Mouse (Mus musculus): Measurements from ENCODE around the gene Rpap3. TPM values are rescaled to one million over a fixed set of nuclear protein-coding genes. Genes with fewer than 3 reads are reported as not detected.
A peak's percentile ranks its signal among the peaks of the same experiment; 100 is the strongest.

The Rpap3 gene
- total and polyA plus RNA-seq, 3 experiments, result 84.4 to 98.4 (median 85.7) TPM

DNA sequence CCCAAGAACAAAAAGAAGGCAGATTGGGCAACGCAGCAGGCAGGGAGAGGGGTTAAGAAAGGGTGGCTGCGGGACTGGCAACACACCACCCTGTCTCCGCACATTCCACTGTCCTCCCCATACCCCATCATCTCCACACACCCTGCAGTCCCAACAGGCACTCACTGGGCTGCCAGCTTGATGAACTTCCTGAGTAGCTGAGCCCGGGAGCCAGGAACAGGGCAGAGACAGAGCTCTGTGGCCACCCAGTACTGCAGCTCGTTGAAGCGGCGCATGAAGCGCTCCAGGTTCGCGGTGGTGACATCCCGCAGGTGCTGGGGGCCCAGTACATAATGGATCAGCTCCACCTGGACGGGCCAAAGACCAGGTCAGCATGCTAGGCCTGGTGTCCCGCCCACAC, 44.2 kb upstream of the Rpap3 start (continued):
- TF ChIP-seq USF1 (IDR thresholded peaks at IDR 0.05; ENCODE audit: low read depth, low read length) (no peak), ZMIZ1 (IDR thresholded peaks at IDR 0.05; ENCODE audit: low read depth, low read length) (no peak)

DNA sequence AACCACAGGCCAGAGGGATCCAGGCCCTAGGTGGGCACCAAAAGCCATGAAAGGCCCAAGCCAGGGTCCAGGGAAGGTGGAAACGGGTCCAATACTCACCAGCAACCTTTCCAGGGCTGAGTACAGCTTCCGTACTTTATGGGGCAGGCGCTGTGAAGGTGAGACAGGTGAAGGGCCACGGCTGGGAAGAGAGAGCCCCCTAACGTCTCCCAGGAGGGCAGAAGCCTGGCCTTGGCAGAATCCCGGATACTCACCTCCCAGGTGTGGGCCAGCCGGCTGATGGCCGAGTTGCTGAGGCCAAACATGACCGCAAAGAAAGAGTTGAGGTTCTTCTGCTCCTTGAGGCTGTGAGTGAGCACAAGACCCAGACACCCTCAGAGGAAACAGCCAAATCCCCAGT, 43.8 kb upstream of the Rpap3 start:
- H3K9ac ChIP-seq (ENCODE audit: control insufficient read depth, low read depth, low read length, poor library complexity, severe bottlenecking), result no peak overlapping the region
- no peaks in the 10 kb centered on the region for H3K27me3 ChIP-seq (ENCODE audit: control insufficient read depth in 1 of 2, insufficient read depth in 2 of 2, low read length in 2 of 2)
- TF ChIP-seq POLR2AphosphoS5 (IDR thresholded peaks at IDR 0.05; ENCODE audit: borderline replicate concordance, low read depth, low read length) (no peak), ZMIZ1 (IDR thresholded peaks at IDR 0.05; ENCODE audit: low read depth, low read length) (no peak), SIN3A (IDR thresholded peaks at IDR 0.05; ENCODE audit: low read length) (no peak), HCFC1 (IDR thresholded peaks at IDR 0.05; ENCODE audit: low read depth, low read length) (no peak), MAX (IDR thresholded peaks at IDR 0.05; ENCODE audit: low read length) (no peak), MEF2A (IDR thresholded peaks at IDR 0.05; ENCODE audit: extremely low read depth, insufficient replicate concordance, low read depth, low read length, poor library complexity, severe bottlenecking) (no peak), KAT2A (conservative IDR thresholded peaks at IDR 0.05; ENCODE audit: low read depth, low read length) (no peak), SMC3 (IDR thresholded peaks at IDR 0.05; ENCODE audit: low read depth, low read length) (no peak), ZC3H11A (IDR thresholded peaks at IDR 0.05; ENCODE audit: low read depth, low read length) (no peak), MYC (IDR thresholded peaks at IDR 0.05; ENCODE audit: low read depth, low read length) (no peak), RCOR1 (IDR thresholded peaks at IDR 0.05; ENCODE audit: low read depth, low read length) (no peak), TCF12 (IDR thresholded peaks at IDR 0.05; ENCODE audit: low read depth, low read length) (no peak), ZKSCAN1 (IDR thresholded peaks at IDR 0.05; ENCODE audit: low read depth, low read length) (no peak)
- no peak overlapping the region for H3K4me3 ChIP-seq (ENCODE audit: control insufficient read depth in 1 of 2, insufficient read depth in 1 of 2, low read depth in 2 of 2, low read length in 2 of 2)
- no peaks in the 10 kb centered on the region for H3K9me3 ChIP-seq (replicated peaks; ENCODE audit: insufficient read depth, low read length)
- DNase-seq (ENCODE audit: low read depth, low spot score), result no peak
- peaks cover 9 to 58% of the 10 kb centered on the region in 2 experiments for H3K4me1 ChIP-seq (ENCODE audit: control insufficient read depth in 1 of 2, insufficient read depth in 2 of 2, low read length in 2 of 2)
- no peak overlapping the region for H3K27ac ChIP-seq (ENCODE audit: control insufficient read depth, low read depth, low read length)
- H3K79me2 ChIP-seq (ENCODE audit: control insufficient read depth, insufficient read depth, low read length, poor library complexity), result no peaks in the 10 kb centered on the region; the same call in 1 of the 2 replicates
- H3K36me3 ChIP-seq (ENCODE audit: control insufficient read depth in 1 of 2, insufficient read depth in 2 of 2, low read length in 2 of 2), result peaks cover 0 to 37% of the 10 kb centered on the region in 2 experiments; a peak in 2 of 4 replicates

DNA sequence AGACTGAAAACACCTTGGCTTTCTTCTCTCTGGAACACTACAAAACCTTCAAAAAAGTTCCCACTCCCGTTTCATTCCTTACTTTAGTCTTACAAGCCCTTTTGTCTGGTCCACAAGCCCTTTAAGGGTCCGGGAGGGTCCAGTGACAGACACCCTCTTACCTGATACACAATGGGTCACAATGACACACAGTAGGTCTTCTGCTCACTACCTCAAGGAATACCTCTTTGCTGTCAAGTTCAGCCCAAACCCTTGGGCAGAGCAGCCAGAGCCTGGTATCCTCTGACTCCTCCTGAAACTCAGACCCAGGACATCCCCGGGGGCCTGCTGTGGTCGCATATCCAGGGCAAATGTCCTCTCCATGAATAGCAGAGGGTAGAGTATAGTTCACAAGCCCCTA, 43.3 kb upstream of the Rpap3 start:
- no peaks in the 10 kb centered on the region; the same call in 1 of the 2 replicates for H3K79me2 ChIP-seq (ENCODE audit: control insufficient read depth, insufficient read depth, low read length, poor library complexity)
- H3K4me1 ChIP-seq (ENCODE audit: control insufficient read depth in 1 of 2, insufficient read depth in 2 of 2, low read length in 2 of 2), result peaks cover 9 to 58% of the 10 kb centered on the region in 2 experiments
- peak overlapping the region; percentile 61 for H3K27ac ChIP-seq (ENCODE audit: control insufficient read depth, low read depth, low read length)
- H3K4me3 ChIP-seq (ENCODE audit: control insufficient read depth in 1 of 2, insufficient read depth in 1 of 2, low read depth in 2 of 2, low read length in 2 of 2), result no peak overlapping the region
- peaks cover 0 to 38% of the 10 kb centered on the region in 2 experiments; a peak in 2 of 4 replicates for H3K36me3 ChIP-seq (ENCODE audit: control insufficient read depth in 1 of 2, insufficient read depth in 2 of 2, low read length in 2 of 2)
- peak overlapping the region; percentile 5; the same call in 1 of the 2 replicates for H3K9ac ChIP-seq (ENCODE audit: control insufficient read depth, low read depth, low read length, poor library complexity, severe bottlenecking)
- TF ChIP-seq MAFK (IDR thresholded peaks at IDR 0.05; ENCODE audit: borderline replicate concordance, low read depth, low read length) (no peak), ZKSCAN1 (IDR thresholded peaks at IDR 0.05; ENCODE audit: low read depth, low read length) (peak; percentile 96)
- no peaks in the 10 kb centered on the region for H3K9me3 ChIP-seq (replicated peaks; ENCODE audit: insufficient read depth, low read length)
- no peak for DNase-seq (ENCODE audit: low read depth, low spot score)
- no peaks in the 10 kb centered on the region for H3K27me3 ChIP-seq (ENCODE audit: control insufficient read depth in 1 of 2, insufficient read depth in 2 of 2, low read length in 2 of 2)
